ENCODE assay signal across 12 mouse cellular contexts in genomic region chr9:62784233-62784632, GRCm38 (mm10). TPM values are rescaled to one million over a fixed set of nuclear protein-coding genes. Genes with fewer than 3 reads are reported as not detected.
DNase-seq lines count a peak whose midpoint lies in the region; ATAC-seq lines count a peak whose summit lies in the region.
"Had no signal": no experiment of that assay in that cellular context is flagged by ENCODE, and none has a peak within 500 bp of the region (broad histone marks: within the 10 kb centered on the region; RNA-seq: fewer than 3 reads in every experiment).

No protein-coding gene starts in this region.

- no peaks in the 10 kb centered on the region for H3K36me3 ChIP-seq in hindbrain, embryonic 13.5 days
- no peaks in the 10 kb centered on the region for H3K36me3 ChIP-seq in hindbrain, embryonic 10.5 days
- H3K36me3 ChIP-seq in neural tube, embryonic 11.5 days (ENCODE audit: control insufficient read depth, insufficient read depth, low read length): no peaks in the 10 kb centered on the region
- no peaks in the 10 kb centered on the region for H3K36me3 ChIP-seq in hindbrain, embryonic 16.5 days (ENCODE audit: control insufficient read depth, insufficient read depth, low read length)
- H3K36me3 ChIP-seq: liver, embryonic 15.5 days had no signal

- no peak overlapping the region for H3K4me3 ChIP-seq in hindbrain, embryonic 13.5 days
- H3K4me3 ChIP-seq in hindbrain, embryonic 10.5 days: no peak overlapping the region
- no peak overlapping the region for H3K4me3 ChIP-seq in neural tube, embryonic 11.5 days (ENCODE audit: low read depth, low read length)
- no peak overlapping the region for H3K4me3 ChIP-seq in hindbrain, embryonic 16.5 days (ENCODE audit: low read length)
- H3K4me3 ChIP-seq: liver, embryonic 15.5 days had no signal

- H3K9me3 ChIP-seq in hindbrain, embryonic 13.5 days: no peaks in the 10 kb centered on the region
- no peaks in the 10 kb centered on the region for H3K9me3 ChIP-seq in hindbrain, embryonic 10.5 days
- no peaks in the 10 kb centered on the region for H3K9me3 ChIP-seq in neural tube, embryonic 11.5 days (ENCODE audit: control insufficient read depth, low read length)
- no peaks in the 10 kb centered on the region for H3K9me3 ChIP-seq in hindbrain, embryonic 16.5 days (ENCODE audit: control insufficient read depth, low read length)
- H3K9me3 ChIP-seq: liver, embryonic 15.5 days had no signal

- ATAC-seq in hindbrain, embryonic 13.5 days (ENCODE audit: low FRiP score): no peak
- ATAC-seq in neural tube, embryonic 11.5 days (ENCODE audit: insufficient read depth, low FRiP score, low TSS enrichment): no peak
- no peak for ATAC-seq in hindbrain, embryonic 16.5 days

- no peaks in the 10 kb centered on the region for H3K27me3 ChIP-seq in hindbrain, embryonic 13.5 days
- no peaks in the 10 kb centered on the region for H3K27me3 ChIP-seq in hindbrain, embryonic 10.5 days (ENCODE audit: insufficient read depth, poor library complexity, severe bottlenecking)
- no peaks in the 10 kb centered on the region for H3K27me3 ChIP-seq in neural tube, embryonic 11.5 days (ENCODE audit: control insufficient read depth, insufficient read depth, low read length)
- H3K27me3 ChIP-seq in hindbrain, embryonic 16.5 days (replicated peaks; ENCODE audit: control insufficient read depth, insufficient read depth, low read length): no peaks in the 10 kb centered on the region
- H3K27me3 ChIP-seq: liver, embryonic 15.5 days had no signal

- intact Hi-C loops in heart, postnatal 10 days (cut with DNase I): no loop called here

- no peak overlapping the region for H3K4me2 ChIP-seq in hindbrain, embryonic 13.5 days
- no peak overlapping the region for H3K4me2 ChIP-seq in neural tube, embryonic 11.5 days (ENCODE audit: low read depth)
- no peak overlapping the region for H3K4me2 ChIP-seq in hindbrain, embryonic 16.5 days (ENCODE audit: low read length)
- H3K4me2 ChIP-seq: liver, embryonic 15.5 days had no signal

- WGBS in hindbrain, embryonic 13.5 days: 89% methylated on average over 2 of the region's 2 CpGs
- 92% methylated on average over 2 of the region's 2 CpGs for WGBS in hindbrain, embryonic 10.5 days
- WGBS in neural tube, embryonic 11.5 days: 92% methylated on average over 2 of the region's 2 CpGs
- WGBS in hindbrain, embryonic 16.5 days: 87% methylated on average over 2 of the region's 2 CpGs

- H3K4me1 ChIP-seq in hindbrain, embryonic 13.5 days (replicated peaks): peaks cover 27% of the 10 kb centered on the region
- peaks cover 28% of the 10 kb centered on the region for H3K4me1 ChIP-seq in hindbrain, embryonic 10.5 days (replicated peaks)
- H3K4me1 ChIP-seq in neural tube, embryonic 11.5 days (ENCODE audit: control insufficient read depth, insufficient read depth, low read length): peaks cover 12% of the 10 kb centered on the region
- peaks cover 18% of the 10 kb centered on the region for H3K4me1 ChIP-seq in hindbrain, embryonic 16.5 days (ENCODE audit: control insufficient read depth, insufficient read depth, low read depth, low read length)

- H3K27ac ChIP-seq in hindbrain, embryonic 13.5 days: peak overlapping the region; percentile 85
- no peak overlapping the region; the same call in 1 of the 2 replicates for H3K27ac ChIP-seq in hindbrain, embryonic 10.5 days
- 0 out of 2 replicates have a peak overlapping the region, but pooled peaks have one; percentile 44 for H3K27ac ChIP-seq in neural tube, embryonic 11.5 days (ENCODE audit: low read depth, low read length)
- 0 out of 2 replicates have a peak overlapping the region, but pooled peaks have one; percentile 30 for H3K27ac ChIP-seq in hindbrain, embryonic 16.5 days (ENCODE audit: low read depth, low read length)
- H3K27ac ChIP-seq: liver, embryonic 15.5 days had no signal

- no peak for DNase-seq in hindbrain, embryonic 10.5 days (ENCODE audit: low spot score)
- DNase-seq in neural tube, embryonic 11.5 days (ENCODE audit: low spot score): no peak
- DNase-seq in neural tube, embryonic 10.5 days (ENCODE audit: extremely low spot score, low spot score): no peak
- no peak for DNase-seq in natural killer cell, adult 2 months (ENCODE audit: low spot score in 2 of 2)
- no peak for DNase-seq in spleen, postnatal 14 days (ENCODE audit: low spot score in 2 of 2)
- no peak for DNase-seq in heart, postnatal 10 days
- DNase-seq: cerebellum, adult 11 months; heart, postnatal 36 days; retina, postnatal 1 day had no signal

- no peak overlapping the region for H3K9ac ChIP-seq in hindbrain, embryonic 13.5 days
- H3K9ac ChIP-seq in neural tube, embryonic 11.5 days (ENCODE audit: low read length): no peak overlapping the region
- no peak overlapping the region for H3K9ac ChIP-seq in hindbrain, embryonic 16.5 days (ENCODE audit: low read depth, low read length)
- H3K9ac ChIP-seq: liver, embryonic 15.5 days had no signal

RNA-seq across cellular contexts. Expression of gene Fem1b, which starts 27.5 kb away (rescaled TPM):
- polyA plus RNA-seq in hindbrain, embryonic 13.5 days (2015; fragmentation: Nextera tagmentation; extraction: Ambion mirVana): 48.2 and 49.5 TPM in 2 replicates
- polyA plus RNA-seq in hindbrain, embryonic 10.5 days (2016; fragmentation: Nextera tagmentation; extraction: Ambion mirVana): 30.0 and 32.2 TPM in 2 replicates
- 57.2 and 59.3 TPM in 2 replicates for polyA plus RNA-seq in neural tube, embryonic 11.5 days (2014; fragmentation: Nextera tagmentation; extraction: Ambion mirVana)
- polyA plus RNA-seq in hindbrain, embryonic 16.5 days (2015; fragmentation: Nextera tagmentation; extraction: Ambion mirVana): 44.5 and 55.2 TPM in 2 replicates
- 10 to 100 TPM; 31.3 to 34.9 TPM for total RNA-seq in heart, postnatal 10 days (2021)

RNA-seq across cellular contexts. Expression of gene Cln6, which starts 54.4 kb away (rescaled TPM):
- polyA plus RNA-seq in hindbrain, embryonic 13.5 days (2015; fragmentation: Nextera tagmentation; extraction: Ambion mirVana): 6.0 and 6.1 TPM in 2 replicates
- 12.6 and 15.1 TPM in 2 replicates for polyA plus RNA-seq in hindbrain, embryonic 10.5 days (2016; fragmentation: Nextera tagmentation; extraction: Ambion mirVana)
- polyA plus RNA-seq in neural tube, embryonic 11.5 days (2014; fragmentation: Nextera tagmentation; extraction: Ambion mirVana): 10.2 and 10.4 TPM in 2 replicates
- polyA plus RNA-seq in hindbrain, embryonic 16.5 days (2015; fragmentation: Nextera tagmentation; extraction: Ambion mirVana): 6.7 and 6.9 TPM in 2 replicates
- 10 to 100 TPM; 19.7 to 23.4 TPM for total RNA-seq in heart, postnatal 10 days (2021)
